Mouse (Mus musculus) ES-E14 (cell line): Measurements from ENCODE around the gene Zscan26. TPM values are rescaled to one million over a fixed set of nuclear protein-coding genes. Genes with fewer than 3 reads are reported as not detected.
A peak's percentile ranks its signal among the peaks of the same experiment; 100 is the strongest.
"Not testable (repeated sequence)": the region's sequence is repeated elsewhere in the genome, so short reads cannot be mapped to it uniquely, and the experiment has no call there.

Source experiments
- DNase-seq: peaks from one replicate; pipeline ENCODE4 v3.0.0-alpha.2; 2013; ENCODE audit warnings: low read depth, low spot score
- H3K27ac ChIP-seq: 2 replicates; pipeline ENCODE4 v1.5.1; 2012; ENCODE audit warnings: low read depth, mild to moderate bottlenecking, low read length, moderate library complexity, mixed read lengths; ENCODE audit not compliant: poor library complexity, insufficient read depth, severe bottlenecking
- H3K36me3 ChIP-seq: 2 replicates; pipeline ENCODE4 v1.6.1; 2012; ENCODE audit warnings: mild to moderate bottlenecking, low read length, moderate library complexity, mixed read lengths; ENCODE audit not compliant: control insufficient read depth, poor library complexity, insufficient read depth, severe bottlenecking
- H3K4me1 ChIP-seq, 2 experiments: fragments of 150-350 bp in 1 of 2; sonication (generic) in 1 of 2; 2 replicates each; pipeline ENCODE4 v1.6.1; 2012; ENCODE audit warnings: low read length in 2 of 2, mild to moderate bottlenecking in 1 of 2, mixed read lengths in 1 of 2; ENCODE audit not compliant: control insufficient read depth in 2 of 2, insufficient read depth in 2 of 2, poor library complexity in 1 of 2
- H3K4me3 ChIP-seq, 2 experiments: fragments of 150-350 bp in 1 of 2; sonication (generic) in 1 of 2; 2 replicates each; pipeline ENCODE4 v1.5.1; 2012; ENCODE audit warnings: low read length in 2 of 2, low read depth in 1 of 2, mild to moderate bottlenecking in 1 of 2, mixed read lengths in 1 of 2; ENCODE audit not compliant: insufficient read depth in 1 of 2, poor library complexity in 1 of 2, severe bottlenecking in 1 of 2
- H3K9ac ChIP-seq: 2 replicates; pipeline ENCODE4 v1.6.1; 2012; ENCODE audit warnings: low read depth, mild to moderate bottlenecking, low read length, mixed read lengths; ENCODE audit not compliant: poor library complexity, insufficient read depth, severe bottlenecking
- H3K9me3 ChIP-seq: fragments of 150-350 bp; sonication (generic); 2 replicates; pipeline ENCODE4 v1.6.1; 2012; ENCODE audit warnings: low read depth, mild to moderate bottlenecking, low read length; ENCODE audit not compliant: control insufficient read depth, insufficient read depth
- CHD2 ChIP-seq: IDR thresholded peaks from 2 replicates; pipeline ENCODE4 v1.6.1; 2014; ENCODE audit warnings: mild to moderate bottlenecking, low read depth, low read length, inconsistent platforms
- HCFC1 ChIP-seq: IDR thresholded peaks from 2 replicates; pipeline ENCODE4 v1.6.1; 2012; ENCODE audit warnings: low read length, inconsistent platforms, borderline replicate concordance; ENCODE audit not compliant: insufficient read depth
- MAFK ChIP-seq: IDR thresholded peaks from 2 replicates; pipeline ENCODE4 v1.6.1; 2014; ENCODE audit warnings: mild to moderate bottlenecking, low read depth, low read length, inconsistent platforms; ENCODE audit not compliant: insufficient read depth
- ZC3H11A ChIP-seq: IDR thresholded peaks from 2 replicates; pipeline ENCODE4 v1.6.1; 2012; ENCODE audit warnings: low read depth, mild to moderate bottlenecking, inconsistent platforms, low read length, borderline replicate concordance
- ZNF384 ChIP-seq: IDR thresholded peaks from 2 replicates; pipeline ENCODE4 v1.6.1; 2012; ENCODE audit warnings: low read depth, low read length, inconsistent platforms
- in situ Hi-C, 2 experiments: fragments of 600-800 bp; cut with MboI; formaldehyde crosslinking; loops; one replicate each; pipeline ENCODE4 v1.15.1; 2025; ENCODE audit warnings: low sequenced_read_pairs in 2 of 2, inconsistent platforms in 1 of 2; ENCODE audit not compliant: unreplicated experiment in 2 of 2
- total RNA-seq: library from RNA; depleted of rRNA; stranded (reverse); fragments of 300-350 nt; gene quantifications from 2 replicates; pipeline ENCODE4 v1.2.3, GENCODE M21; 2012; rRNA removed

Gene Zscan26
- total RNA-seq, result 22.9 and 25.8 TPM in 2 replicates

- Histone ChIP-seq H3K9ac (peak within 1 kb of the TSS; percentile 97), H3K27ac (no peak within 1 kb of the TSS), H3K36me3 (no peaks in the 10 kb centered on the region), H3K4me3 (peak within 1 kb of the TSS; percentile 95 to 97), H3K9me3 (no peaks in the 10 kb centered on the region), H3K4me1 (no peaks in the 10 kb centered on the region; a peak in 1 of 4 replicates)
- DNase-seq, result peak; percentile 80
- TF ChIP-seq HCFC1, result peak; percentile 70; the same call in 1 of the 2 replicates
- no peak for TF ChIP-seq MAFK
- no peak for TF ChIP-seq CHD2
- no peak for TF ChIP-seq ZNF384
- in situ Hi-C loops, result no loop called here
Observed at GRCm38 (mm10) chr13:21453449-21453848, at the start of gene Zscan26. Gene Zscan26, minus strand, starts transcription at chr13:21453730.

- H3K4me3 ChIP-seq, result no peak overlapping the region
- TF ChIP-seq HCFC1 (no peak), ZC3H11A (no peak)
- DNase-seq, result no peak
- peaks cover 0 to 2% of the 10 kb centered on the region in 2 experiments; a peak in 1 of 4 replicates for H3K4me1 ChIP-seq
- H3K9ac ChIP-seq, result no peak overlapping the region
- in situ Hi-C loops, result no loop called here
- H3K36me3 ChIP-seq, result no peaks in the 10 kb centered on the region
- no peaks in the 10 kb centered on the region for H3K9me3 ChIP-seq
- no peak overlapping the region for H3K27ac ChIP-seq
Observed at GRCm38 (mm10) chr13:21502296-21502695, 48.8 kb upstream of the Zscan26 start.

DNA sequence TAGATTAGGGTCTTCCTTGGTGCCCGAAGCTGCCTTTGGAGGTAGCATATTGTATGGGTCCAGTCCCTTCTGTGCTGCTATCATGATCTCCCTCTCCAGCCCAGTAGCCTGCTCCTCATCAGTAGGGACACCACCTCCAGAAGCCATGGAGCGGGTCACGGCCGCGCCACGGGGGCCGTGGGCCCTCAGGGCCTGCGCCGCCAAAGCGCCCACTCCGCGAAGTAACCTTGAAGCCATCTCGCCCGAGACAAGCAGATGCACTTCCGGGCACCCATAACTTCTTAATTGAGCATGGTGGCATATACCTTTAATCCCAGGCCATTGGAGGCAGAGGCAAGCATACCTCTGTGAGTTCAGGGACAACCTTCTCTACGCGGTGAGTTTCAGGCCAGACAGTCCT, 47.7 kb upstream of the Zscan26 start, which contains the start of gene Gm11273:
Gene Gm11273 (minus strand): TSS at position 237 of the 400 bp plus-strand sequence.
- H3K4me3 ChIP-seq, H3K27ac ChIP-seq, H3K9me3 ChIP-seq, in situ Hi-C loops, DNase-seq, H3K9ac ChIP-seq, H3K36me3 ChIP-seq, H3K4me1 ChIP-seq: not testable (repeated sequence)

DNA sequence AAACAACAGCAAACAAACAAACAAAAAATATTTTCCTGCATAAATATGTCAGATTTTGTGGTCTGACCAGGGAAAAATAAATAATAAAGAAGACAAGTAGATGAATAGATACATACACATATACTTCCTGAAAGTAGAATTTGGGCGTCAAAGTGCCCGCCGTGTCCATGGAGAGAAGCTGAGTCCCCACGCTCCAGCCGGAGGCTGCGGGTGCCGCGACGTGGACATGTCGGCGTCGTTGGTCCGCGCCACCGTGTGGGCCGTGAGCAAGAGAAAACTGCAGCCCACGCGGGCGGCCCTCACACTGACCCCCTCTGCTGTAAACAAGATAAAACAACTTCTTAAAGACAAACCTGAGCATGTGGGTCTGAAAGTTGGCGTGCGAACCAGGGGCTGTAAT, 41.5 kb upstream of the Zscan26 start, which contains the start of gene AK157302:
Gene AK157302 (plus strand): TSS at position 144 of the 400 bp plus-strand sequence.
- TF ChIP-seq ZNF384 (no peak), HCFC1 (no peak), ZC3H11A (no peak), MAFK (no peak), CHD2 (no peak)
- DNase-seq, result no peak
- Histone ChIP-seq H3K4me3 (no peak within 1 kb of the TSS), H3K9me3 (no peaks in the 10 kb centered on the region), H3K36me3 (no peaks in the 10 kb centered on the region), H3K9ac (no peak within 1 kb of the TSS), H3K4me1 (no peaks in the 10 kb centered on the region), H3K27ac (no peak within 1 kb of the TSS)
- in situ Hi-C loops, result no loop called here

GRCm38 (mm10) chr13:21492847-21493246, 39.3 kb upstream of the Zscan26 start:
- TF ChIP-seq ZNF384 (no peak), CHD2 (no peak), HCFC1 (no peak), ZC3H11A (no peak), MAFK (no peak)
- Histone ChIP-seq H3K4me1 (no peaks in the 10 kb centered on the region), H3K36me3 (no peaks in the 10 kb centered on the region), H3K4me3 (no peak overlapping the region), H3K27ac (no peak overlapping the region), H3K9me3 (0 out of 2 replicates have a peak, but pooled peaks cover 6% of the 10 kb centered on the region), H3K9ac (no peak overlapping the region)
- DNase-seq, result no peak
- in situ Hi-C loops, result no loop called here
